Mouse (Mus musculus): ENCODE measurements around the gene Cdkn1a. TPM values are rescaled to one million over a fixed set of nuclear protein-coding genes. Genes with fewer than 3 reads are reported as not detected.
A peak's percentile ranks its signal among the peaks of the same experiment; 100 is the strongest.
"Not testable (repeated sequence)": the region's sequence is repeated elsewhere in the genome, so short reads cannot be mapped to it uniquely, and the experiment has no call there.

The Cdkn1a gene
- polyA plus RNA-seq, 1 experiment from 2014 or later, result 64.4 TPM

DNA sequence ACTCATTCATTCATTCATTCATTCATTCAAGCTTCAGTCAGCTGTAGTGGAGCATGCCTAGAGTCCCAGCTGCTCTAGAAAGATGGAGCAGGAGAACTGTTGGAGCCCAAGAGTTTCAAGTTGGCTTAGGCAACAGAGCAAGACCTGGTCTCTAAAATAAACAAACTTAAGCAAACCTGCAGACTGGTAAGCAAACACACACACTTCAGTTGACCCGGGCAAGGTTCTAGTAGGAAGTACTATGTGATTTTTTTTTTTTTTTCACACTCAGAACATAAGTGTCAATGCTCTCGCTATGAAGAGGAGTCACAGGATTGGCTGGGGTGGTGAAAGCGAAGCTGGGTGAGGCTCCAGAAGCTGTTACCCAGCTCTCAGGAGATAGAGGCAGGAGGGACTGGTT is 31.2 kb upstream of the Cdkn1a start:
- Histone ChIP-seq H3K27me3 (no peaks in the 10 kb centered on the region), H3K4me2 (no peak overlapping the region), H3K9me3 (replicated peaks) (no peaks in the 10 kb centered on the region), H3K27ac (no peak overlapping the region), H3K4me3 (no peak overlapping the region), H3K4me1 (replicated peaks) (peaks cover 55% of the 10 kb centered on the region), H3K36me3 (no peaks in the 10 kb centered on the region), H3K9ac (no peak overlapping the region)
- no peak for ATAC-seq (replicated peaks; ENCODE audit: insufficient number of reproducible peaks, insufficient read depth, low FRiP score, low read depth)
- 81% methylated on average over 3 of the region's 3 CpGs for WGBS

DNA sequence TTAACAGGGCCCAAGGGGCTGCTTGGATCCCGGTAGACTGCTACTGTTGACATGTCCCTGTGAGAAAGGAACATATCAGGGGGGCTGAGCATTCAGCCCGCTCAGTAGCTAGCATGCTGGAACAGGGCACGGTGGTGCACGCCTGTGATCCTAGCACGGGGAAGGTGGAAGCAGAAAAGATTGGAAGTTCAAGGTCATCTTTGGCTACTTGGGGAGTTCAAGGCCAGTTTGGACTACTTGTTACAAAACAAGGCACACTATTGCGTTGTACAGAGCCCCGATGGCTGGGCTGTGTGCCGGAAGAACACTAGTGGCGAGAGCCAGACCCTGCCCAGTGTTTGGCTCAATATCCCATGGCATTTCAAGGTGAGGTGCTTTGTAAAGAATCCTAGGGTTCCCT is 29.8 kb upstream of the Cdkn1a start:
- Histone ChIP-seq H3K9ac (no peak overlapping the region), H3K4me3 (no peak overlapping the region), H3K36me3 (no peaks in the 10 kb centered on the region), H3K27ac (no peak overlapping the region), H3K9me3 (replicated peaks) (no peaks in the 10 kb centered on the region), H3K4me1 (replicated peaks) (peaks cover 50% of the 10 kb centered on the region), H3K27me3 (no peaks in the 10 kb centered on the region), H3K4me2 (no peak overlapping the region)
- 84% methylated on average over 9 of the region's 9 CpGs for WGBS
- ATAC-seq (replicated peaks; ENCODE audit: insufficient number of reproducible peaks, insufficient read depth, low FRiP score, low read depth), result no peak

DNA sequence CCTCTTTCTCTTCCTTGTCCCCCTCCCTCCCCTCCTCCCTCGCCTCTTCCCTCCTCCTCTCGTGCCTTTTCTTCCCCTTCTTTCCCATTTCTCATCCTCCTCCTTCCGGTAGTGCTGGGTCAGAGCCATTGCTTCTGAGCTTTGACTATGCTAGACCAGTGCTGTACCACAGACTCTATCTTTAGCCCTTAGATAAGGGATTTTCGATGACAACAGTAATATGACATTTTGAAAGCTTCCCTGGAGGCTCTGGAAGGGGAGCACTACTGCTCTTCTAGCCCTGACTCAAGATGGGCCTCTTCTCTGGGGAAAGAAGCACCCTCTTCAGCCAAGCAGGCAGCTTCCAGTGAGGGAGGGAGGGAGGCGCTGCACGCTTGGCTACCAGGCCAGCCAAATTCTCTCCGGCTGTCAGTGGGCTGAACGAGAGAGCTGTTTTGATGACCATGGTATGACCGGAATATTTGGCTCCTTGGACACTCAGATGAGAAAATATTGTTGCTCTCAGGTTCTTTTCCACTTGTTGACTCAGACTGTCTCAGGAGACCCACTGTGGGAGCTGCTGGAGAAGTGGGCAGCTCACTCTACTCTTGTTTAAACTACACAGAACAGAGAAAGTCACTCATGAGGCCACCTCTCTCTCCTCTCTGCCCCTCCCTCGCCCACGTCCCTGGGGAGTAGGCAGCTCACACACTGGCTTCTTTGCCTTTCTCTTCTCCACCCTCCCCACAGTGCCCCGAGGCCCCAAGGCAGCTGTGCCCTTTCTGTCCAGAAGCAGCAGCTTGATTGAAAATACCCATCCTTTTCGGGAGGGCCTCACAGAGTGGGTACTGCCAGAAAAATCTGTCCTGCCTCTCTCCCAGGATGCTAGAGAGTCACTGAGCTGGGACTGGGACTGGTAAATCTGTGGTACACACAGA is 28.4 kb upstream of the Cdkn1a start:
- no peak overlapping the region for H3K9ac ChIP-seq
- WGBS, result 27% methylated on average over 13 of the region's 13 CpGs
- ATAC-seq (replicated peaks; ENCODE audit: insufficient number of reproducible peaks, insufficient read depth, low FRiP score, low read depth), result no peak; the same call in 1 of the 2 replicates

DNA sequence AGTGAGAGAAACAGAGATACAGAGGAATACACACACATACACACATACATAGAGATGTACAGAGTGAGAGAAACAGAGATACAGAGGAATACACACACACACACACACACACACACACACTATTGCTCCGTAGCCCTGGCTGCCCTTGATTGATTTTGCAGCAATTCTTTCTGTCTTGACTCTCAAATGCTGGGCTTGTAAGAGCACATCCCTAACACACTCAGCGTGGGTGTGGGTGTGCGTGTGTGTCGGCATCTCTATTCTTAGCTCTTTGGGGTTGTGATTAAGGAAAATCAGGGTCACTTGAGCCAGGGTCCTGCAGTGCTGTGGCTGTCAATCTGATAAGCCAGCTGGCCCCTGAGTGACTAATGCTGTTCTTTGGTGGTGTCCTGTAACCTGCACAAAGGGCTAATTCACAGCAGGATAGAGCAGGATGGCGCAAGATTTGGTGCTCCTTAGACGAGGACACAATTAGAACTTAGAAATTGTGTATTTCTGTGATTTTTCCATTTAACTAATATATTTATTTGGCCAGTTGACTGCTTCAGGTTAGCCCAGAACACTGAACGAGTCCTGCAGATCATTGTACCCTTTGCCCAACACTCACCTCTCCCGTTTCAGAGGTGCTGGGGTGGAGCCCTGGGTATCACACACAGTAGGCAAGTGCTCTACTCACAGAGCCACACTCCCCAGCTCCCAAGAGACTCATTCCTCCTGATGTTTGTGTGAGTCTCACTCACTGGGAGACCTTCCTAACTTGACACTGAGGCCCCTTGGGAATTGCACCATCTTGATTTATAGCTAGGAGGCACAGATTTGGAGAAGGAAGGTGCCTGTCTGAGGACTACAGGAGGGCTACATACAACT is 27.4 kb upstream of the Cdkn1a start:
- Histone ChIP-seq H3K27ac (no peak overlapping the region), H3K4me1 (replicated peaks) (peaks cover 34% of the 10 kb centered on the region), H3K4me2 (no peak overlapping the region), H3K27me3 (no peaks in the 10 kb centered on the region), H3K36me3 (no peaks in the 10 kb centered on the region), H3K9ac (0 out of 2 replicates have a peak overlapping the region, but pooled peaks have one; percentile 8), H3K9me3 (replicated peaks) (no peaks in the 10 kb centered on the region), H3K4me3 (no peak overlapping the region)
- WGBS, result 55% methylated on average over 8 of the region's 8 CpGs
- ATAC-seq (replicated peaks; ENCODE audit: insufficient number of reproducible peaks, insufficient read depth, low FRiP score, low read depth), result no peak

More for the DNA sequence above, 28.4 kb upstream of the Cdkn1a start:
- Histone ChIP-seq H3K27ac (peak overlapping the region; percentile 49), H3K4me2 (peak overlapping the region; percentile 1; the same call in 1 of the 2 replicates), H3K4me3 (no peak overlapping the region), H3K36me3 (no peaks in the 10 kb centered on the region), H3K9me3 (replicated peaks) (no peaks in the 10 kb centered on the region), H3K4me1 (replicated peaks) (peaks cover 39% of the 10 kb centered on the region), H3K27me3 (no peaks in the 10 kb centered on the region)

DNA sequence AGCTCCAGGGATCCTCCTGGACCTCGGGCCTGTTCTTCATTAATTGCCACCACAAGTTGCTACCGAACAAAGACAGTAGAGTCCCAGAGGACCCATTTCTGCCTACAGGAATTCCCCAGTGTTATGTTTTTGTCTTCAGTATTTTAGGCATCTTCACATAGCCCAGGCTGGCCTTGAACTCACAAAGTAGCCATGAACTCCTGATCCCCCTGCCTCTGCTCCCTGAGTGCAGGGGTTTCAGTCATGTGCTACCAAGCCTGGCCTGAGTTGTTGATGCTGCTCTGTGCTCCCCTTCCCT is 26.8 kb upstream of the Cdkn1a start:
- H3K9me3 ChIP-seq (replicated peaks), result no peaks in the 10 kb centered on the region
- no peak overlapping the region for H3K9ac ChIP-seq
- no peak overlapping the region for H3K4me3 ChIP-seq
- H3K4me2 ChIP-seq, result no peak overlapping the region
- H3K36me3 ChIP-seq, result no peaks in the 10 kb centered on the region
- WGBS, result 75% methylated on average over 2 of the region's 2 CpGs
- H3K4me1 ChIP-seq (replicated peaks), result peaks cover 33% of the 10 kb centered on the region
- ATAC-seq (replicated peaks; ENCODE audit: insufficient number of reproducible peaks, insufficient read depth, low FRiP score, low read depth), result no peak
- H3K27me3 ChIP-seq, result no peaks in the 10 kb centered on the region
- no peak overlapping the region for H3K27ac ChIP-seq

DNA sequence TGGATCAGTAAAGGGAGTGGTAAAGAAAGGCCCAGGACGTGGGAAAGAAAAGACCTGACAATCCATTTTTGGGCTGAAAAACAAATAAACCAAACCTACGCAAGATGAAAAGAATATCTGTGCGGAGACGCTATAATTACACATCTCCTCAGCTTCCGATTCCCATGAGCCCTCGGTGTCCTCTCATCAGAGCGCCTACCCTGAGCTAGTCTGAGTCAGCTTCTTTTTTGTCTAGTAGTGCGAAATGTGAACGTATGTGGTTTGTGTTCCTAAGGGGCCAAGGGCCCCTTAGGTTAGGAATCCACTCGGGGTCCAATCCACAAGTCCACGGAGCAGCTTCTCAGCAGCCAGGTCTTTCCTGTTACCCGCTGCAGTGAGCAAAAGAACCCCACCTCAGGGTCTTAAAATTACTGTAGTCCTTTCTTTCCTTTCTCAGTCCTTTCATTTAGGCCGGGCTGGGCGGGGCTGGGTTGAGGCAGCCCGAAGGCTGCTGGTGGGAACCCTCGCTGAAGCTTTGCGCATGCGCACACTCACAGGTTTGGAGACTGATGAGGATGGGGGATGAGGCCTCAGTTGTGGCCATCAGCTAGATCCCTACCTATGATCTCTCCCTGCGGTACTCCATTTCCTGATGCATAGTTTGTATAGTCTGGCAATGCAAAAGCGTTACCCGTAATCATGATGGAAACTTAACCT is 25.4 kb upstream of the Cdkn1a start:
- WGBS, result 85% methylated on average over 21 of the region's 21 CpGs
- no peak overlapping the region for H3K27ac ChIP-seq
- H3K9ac ChIP-seq, result no peak overlapping the region
- no peak overlapping the region for H3K4me2 ChIP-seq
- H3K4me3 ChIP-seq, result no peak overlapping the region
- peaks cover 32% of the 10 kb centered on the region for H3K4me1 ChIP-seq (replicated peaks)
- H3K36me3 ChIP-seq, result no peaks in the 10 kb centered on the region
- H3K27me3 ChIP-seq, result no peaks in the 10 kb centered on the region
- H3K9me3 ChIP-seq (replicated peaks), result no peaks in the 10 kb centered on the region
- ATAC-seq (replicated peaks; ENCODE audit: insufficient number of reproducible peaks, insufficient read depth, low FRiP score, low read depth), result no peak

DNA sequence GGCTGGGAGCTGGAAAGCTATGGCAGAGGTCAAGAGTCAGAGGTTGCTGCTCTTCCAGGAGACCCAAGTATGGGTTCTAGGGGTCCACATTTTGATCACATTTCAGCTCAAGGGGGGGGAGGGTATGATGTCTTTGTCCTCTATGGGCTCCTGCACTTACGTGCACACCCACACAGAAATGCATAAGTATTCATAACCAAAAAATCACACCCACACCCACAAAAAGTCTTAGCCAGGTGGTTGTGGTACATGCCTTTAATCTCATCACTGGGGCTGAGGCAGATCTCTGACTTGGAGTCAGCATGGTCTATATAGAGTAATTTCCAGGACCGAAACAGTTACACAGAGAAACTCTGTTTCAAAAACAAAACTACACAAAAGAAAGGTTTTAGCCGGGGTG is 24.8 kb upstream of the Cdkn1a start:
- H3K9ac ChIP-seq, result no peak overlapping the region
- H3K9me3 ChIP-seq (replicated peaks), result no peaks in the 10 kb centered on the region
- no peak for ATAC-seq (replicated peaks; ENCODE audit: insufficient number of reproducible peaks, insufficient read depth, low FRiP score, low read depth)
- no peaks in the 10 kb centered on the region for H3K27me3 ChIP-seq
- H3K36me3 ChIP-seq, result no peaks in the 10 kb centered on the region
- 91% methylated on average over 3 of the region's 3 CpGs for WGBS
- no peak overlapping the region for H3K4me3 ChIP-seq
- H3K27ac ChIP-seq, result no peak overlapping the region
- peaks cover 32% of the 10 kb centered on the region for H3K4me1 ChIP-seq (replicated peaks)
- no peak overlapping the region for H3K4me2 ChIP-seq

DNA sequence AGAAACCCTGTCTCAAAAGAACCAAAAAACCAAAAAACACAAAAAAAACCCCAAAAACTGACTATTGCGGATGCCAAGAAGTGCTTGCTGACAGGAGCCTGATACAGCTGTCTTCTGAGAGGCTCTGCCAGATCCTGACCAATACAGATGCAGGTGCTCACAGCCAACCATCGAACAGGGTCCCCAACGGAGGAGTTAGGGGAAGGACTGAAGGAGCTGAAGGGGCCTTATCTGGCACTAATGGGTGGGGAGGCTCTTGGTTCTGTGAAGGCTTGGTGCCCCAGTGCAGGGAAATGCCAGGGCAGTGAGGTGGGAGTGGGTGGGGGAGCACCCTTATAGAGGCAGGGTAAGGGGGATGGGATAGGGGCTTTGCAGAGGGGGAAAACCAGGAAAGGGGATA is 23.4 kb upstream of the Cdkn1a start:
- peaks cover 30% of the 10 kb centered on the region for H3K4me1 ChIP-seq (replicated peaks)
- not testable (repeated sequence) for H3K9ac ChIP-seq; H3K4me3 ChIP-seq; H3K9me3 ChIP-seq (replicated peaks); ATAC-seq (replicated peaks; ENCODE audit: insufficient number of reproducible peaks, insufficient read depth, low FRiP score, low read depth); H3K27me3 ChIP-seq; H3K4me2 ChIP-seq; H3K36me3 ChIP-seq; H3K27ac ChIP-seq
- WGBS, result 68% methylated on average over 3 of the region's 3 CpGs

DNA sequence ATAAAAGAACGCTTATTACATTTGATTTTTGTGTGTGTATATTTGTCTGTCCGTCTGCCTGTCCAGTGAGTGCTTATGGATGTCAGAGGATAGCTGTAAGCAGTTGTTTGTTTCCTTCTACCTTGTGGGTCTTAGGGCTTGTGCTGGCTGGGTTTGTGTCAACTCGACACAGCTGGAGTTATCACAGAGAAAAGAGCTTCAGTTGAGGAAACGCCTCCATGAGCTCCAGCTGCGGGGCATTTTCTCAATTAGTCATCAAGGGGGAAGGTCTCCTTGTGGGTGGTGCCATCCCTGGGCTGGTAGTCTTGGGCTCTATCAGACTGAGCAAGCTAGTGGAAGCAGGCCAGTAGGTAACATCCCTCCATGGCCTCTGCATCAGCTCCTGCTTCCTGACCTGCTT is 22.9 kb upstream of the Cdkn1a start:
- Histone ChIP-seq H3K27ac (no peak overlapping the region), H3K4me1 (replicated peaks) (peaks cover 30% of the 10 kb centered on the region), H3K9me3 (replicated peaks) (no peaks in the 10 kb centered on the region), H3K4me3 (no peak overlapping the region), H3K36me3 (no peaks in the 10 kb centered on the region), H3K27me3 (no peaks in the 10 kb centered on the region), H3K4me2 (no peak overlapping the region), H3K9ac (no peak overlapping the region)
- ATAC-seq (replicated peaks; ENCODE audit: insufficient number of reproducible peaks, insufficient read depth, low FRiP score, low read depth), result no peak
- WGBS, result 52% methylated on average over 5 of the region's 5 CpGs

DNA sequence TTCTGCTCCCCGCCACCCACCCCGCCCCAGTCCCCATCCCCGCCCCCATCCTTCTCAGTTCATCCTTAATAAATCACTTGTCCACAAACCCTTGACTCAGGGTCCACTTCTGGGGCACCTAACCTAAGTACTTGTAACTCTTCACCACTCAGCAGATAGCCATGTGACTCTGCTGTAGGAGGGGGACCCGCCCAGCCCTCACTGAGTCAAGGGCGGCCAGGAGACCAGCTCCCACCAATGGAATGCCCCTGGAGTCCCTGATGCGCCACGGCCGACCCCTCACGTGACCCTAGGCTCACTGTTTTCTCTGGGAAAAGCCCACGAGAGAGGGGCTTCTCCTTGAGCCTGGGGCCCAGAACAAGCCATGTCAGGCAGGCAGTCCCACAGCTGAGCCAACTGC is 21.7 kb upstream of the Cdkn1a start:
- WGBS, result 49% methylated on average over 10 of the region's 10 CpGs
- H3K4me3 ChIP-seq, result no peak overlapping the region
- peaks cover 29% of the 10 kb centered on the region for H3K4me1 ChIP-seq (replicated peaks)
- 0 out of 2 replicates have a peak, but pooled peaks have one; percentile 27 for ATAC-seq (replicated peaks; ENCODE audit: insufficient number of reproducible peaks, insufficient read depth, low FRiP score, low read depth)
- H3K9ac ChIP-seq, result no peak overlapping the region
- no peaks in the 10 kb centered on the region for H3K27me3 ChIP-seq
- H3K9me3 ChIP-seq (replicated peaks), result no peaks in the 10 kb centered on the region
- H3K36me3 ChIP-seq, result no peaks in the 10 kb centered on the region
- H3K27ac ChIP-seq, result no peak overlapping the region
- H3K4me2 ChIP-seq, result no peak overlapping the region

DNA sequence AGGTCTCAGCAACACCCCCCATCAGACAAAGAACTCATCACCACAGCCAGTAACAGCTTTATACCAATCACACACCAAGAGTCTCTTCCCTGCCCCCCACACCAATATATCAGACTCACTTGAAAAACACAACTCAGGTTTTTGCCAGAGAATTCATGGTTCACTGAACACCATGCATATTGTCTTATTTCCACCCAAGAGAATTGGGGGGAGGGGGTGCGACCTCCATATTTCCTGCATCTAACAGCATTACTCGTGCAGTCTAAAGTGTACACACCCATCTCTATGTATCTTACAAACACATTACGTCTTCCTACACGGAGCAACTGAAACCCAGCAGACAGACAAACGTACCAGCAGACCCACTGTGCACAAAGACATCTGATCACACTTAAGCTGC is 19.0 kb upstream of the Cdkn1a start:
- Histone ChIP-seq H3K4me1 (replicated peaks) (peaks cover 32% of the 10 kb centered on the region), H3K27me3 (no peaks in the 10 kb centered on the region), H3K9ac (no peak overlapping the region), H3K4me2 (no peak overlapping the region), H3K36me3 (no peaks in the 10 kb centered on the region), H3K4me3 (no peak overlapping the region), H3K27ac (no peak overlapping the region), H3K9me3 (replicated peaks) (no peaks in the 10 kb centered on the region)
- ATAC-seq (replicated peaks; ENCODE audit: insufficient number of reproducible peaks, insufficient read depth, low FRiP score, low read depth), result no peak
- 72% methylated on average over 5 of the region's 5 CpGs for WGBS
